Mouse (Mus musculus): Measurements from ENCODE around the gene Gm32742.

DNA sequence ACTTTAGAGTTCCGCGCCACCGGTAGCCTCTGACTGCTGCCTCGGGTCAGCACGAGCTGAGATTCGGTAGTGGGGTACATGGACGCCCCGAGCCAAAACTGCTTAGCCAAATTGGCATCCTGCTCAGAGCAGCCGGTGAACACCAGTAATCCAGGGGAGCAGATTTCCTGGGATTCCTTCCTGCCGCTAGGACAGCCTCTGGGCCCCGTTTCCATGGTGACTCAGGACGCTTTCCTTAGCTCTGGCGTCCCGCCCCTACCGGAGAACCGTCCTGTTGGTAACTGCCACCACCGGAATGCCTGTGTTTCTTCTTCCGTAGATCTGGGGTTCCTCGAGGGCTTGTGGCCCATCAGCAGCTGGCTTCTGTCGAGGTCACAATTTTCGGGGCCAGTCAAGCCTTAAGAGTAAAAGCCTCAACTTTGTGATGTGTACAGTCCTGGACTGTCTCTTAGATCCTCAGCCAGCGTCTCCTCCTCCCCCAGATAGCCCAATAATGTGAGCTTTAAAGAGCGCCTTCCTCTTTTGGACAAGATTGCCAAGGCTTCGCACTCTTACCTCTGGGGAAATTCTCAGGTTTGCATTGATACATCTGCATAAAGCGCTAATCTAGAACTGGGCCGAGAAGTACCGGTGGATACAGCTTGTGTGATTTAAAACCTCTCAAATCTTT is 63.4 kb downstream of the Gm32742 start, which contains the start of gene 4833427G06Rik:
- TF ChIP-seq CTCF (IDR thresholded peaks at IDR 0.05; ENCODE audit: insufficient read depth, low read depth, low read length): no peak
- no peak for TF ChIP-seq POLR2A (IDR thresholded peaks at IDR 0.05; ENCODE audit: insufficient read depth, low read depth, low read length)
